Mouse (Mus musculus) bone marrow macrophage, adult 2 months (primary cell): ENCODE measurements around the gene Prpf40b.

Experiments
- CTCF ChIP-seq: IDR thresholded peaks from 2 replicates; pipeline ENCODE4 v1.5.1; 2012; ENCODE audit warnings: low read depth, mild to moderate bottlenecking, low read length, moderate library complexity
- POLR2A ChIP-seq: IDR thresholded peaks from 2 replicates; pipeline ENCODE4 v1.6.1; 2012; ENCODE audit warnings: mild to moderate bottlenecking, low read depth, low read length, borderline replicate concordance

GRCm38 (mm10) chr15:99355660-99356059 lies 60.8 kb downstream of the Prpf40b start:
- TF ChIP-seq CTCF (no peak), POLR2A (no peak)
